Mouse (Mus musculus): ENCODE measurements around the gene Faim2. TPM values are rescaled to one million over a fixed set of nuclear protein-coding genes. Genes with fewer than 3 reads are reported as not detected.

Faim2 gene
- 2.5 and 2.8 TPM in 2 replicates for polyA plus RNA-seq (2012; rRNA removed; ENCODE audit: low replicate concordance)

DNA sequence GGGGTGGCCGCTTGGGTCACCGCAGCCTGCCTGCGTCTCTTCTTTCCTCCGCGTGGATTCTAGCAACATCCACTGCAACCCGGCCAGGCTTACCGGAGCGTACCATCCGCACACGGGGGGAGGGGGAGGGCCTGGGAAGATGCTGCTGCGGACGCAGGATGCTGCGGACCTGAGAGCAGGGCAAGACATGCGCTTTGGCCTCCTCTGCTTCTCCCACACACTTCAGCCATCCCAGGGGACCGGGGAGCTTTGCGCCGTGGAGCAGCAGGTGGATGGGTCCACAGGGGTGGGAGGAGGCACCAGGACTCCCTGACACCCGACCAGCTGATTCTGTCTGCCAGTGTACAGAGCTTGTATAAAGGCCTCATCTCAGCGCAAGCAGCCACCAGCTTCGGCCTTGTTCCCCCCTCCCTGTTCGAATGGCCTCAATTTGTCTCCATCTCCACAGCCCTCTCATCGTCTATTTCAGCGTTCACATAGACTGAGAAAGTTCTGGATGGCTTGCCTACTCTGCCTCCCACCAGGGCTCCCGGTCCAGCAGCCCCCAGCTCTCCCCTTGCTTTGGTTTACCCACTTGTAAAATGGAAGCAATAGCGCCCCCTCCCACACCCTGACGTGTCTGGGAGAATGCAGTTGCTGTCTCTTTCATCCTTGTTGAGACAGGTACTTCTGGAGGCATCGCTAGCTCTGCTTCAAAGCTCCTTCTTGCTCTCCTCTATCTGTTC lies at the start of gene Faim2:
Faim2 (minus strand) TSS at position 537 of the 725 bp plus-strand sequence.

DNA sequence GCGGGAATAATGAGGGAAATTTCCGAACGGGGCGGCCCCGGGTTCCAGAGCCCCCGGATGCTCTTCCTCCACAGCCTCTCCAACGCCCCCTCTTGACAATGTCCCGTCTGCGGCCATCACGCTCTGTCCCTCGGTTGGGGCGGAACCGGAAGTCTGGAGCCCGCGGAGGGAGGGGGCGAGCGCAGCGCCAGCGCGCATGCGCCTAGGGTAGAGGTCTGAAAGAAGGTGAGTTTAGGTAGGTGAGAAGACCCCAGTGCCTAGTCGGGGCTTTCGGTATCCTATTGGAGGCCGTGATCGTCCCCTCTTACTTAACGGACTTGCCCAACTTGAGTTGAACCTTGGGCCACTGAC lies 53.4 kb downstream of the Faim2 start, which contains the start of gene Bcdin3d:
Bcdin3d (minus strand) TSS at position 155 of the 351 bp plus-strand sequence.

DNA sequence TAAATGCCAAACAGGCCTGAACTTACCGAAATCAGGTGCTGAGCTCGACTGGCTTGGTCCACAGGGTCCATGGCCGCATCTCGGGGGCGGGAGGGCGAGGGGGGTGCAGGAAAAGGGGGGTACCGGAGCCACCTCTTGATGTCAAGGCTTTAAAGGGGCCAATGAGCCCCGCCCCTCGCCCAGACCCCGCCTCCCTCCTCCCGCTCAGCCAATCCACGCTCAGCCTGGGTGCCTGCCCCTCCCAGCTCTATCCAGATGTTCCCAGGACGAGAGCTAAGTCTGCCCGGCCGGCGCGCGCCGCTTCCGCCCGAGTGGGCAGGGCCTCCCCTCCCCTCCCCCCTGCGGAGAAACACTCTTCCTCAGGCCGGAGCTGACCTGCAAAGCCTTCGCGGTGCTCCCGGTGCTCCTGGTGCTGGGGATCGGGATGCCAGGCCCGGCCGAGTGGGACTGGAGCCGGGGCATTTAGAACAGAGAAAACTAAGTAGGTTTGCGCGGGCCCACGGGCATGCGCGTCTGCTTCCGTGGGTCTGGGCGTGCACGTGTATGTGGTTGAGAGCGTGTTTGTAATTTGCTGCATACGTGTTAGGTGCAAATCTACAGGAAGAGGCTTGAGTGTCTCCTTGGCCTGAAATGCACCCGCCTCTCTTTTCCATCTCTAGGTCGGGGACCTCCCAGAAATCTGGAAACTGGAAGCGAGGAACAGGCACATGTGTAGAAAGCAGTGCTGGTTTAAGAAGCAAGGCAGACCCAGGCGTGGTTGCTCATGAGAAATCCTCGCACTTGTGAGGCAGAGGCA lies 70.2 kb downstream of the Faim2 start, which contains the start of gene Nckap5l:
Nckap5l (minus strand) TSS at position 143 of the 796 bp plus-strand sequence.

Other genes starting within 250 kb of the Faim2 start
- 73.1 and 85.5 TPM in 2 replicates for gene Prpf40b, start 233.1 kb downstream of the Faim2 start, polyA plus RNA-seq (2012; rRNA removed; ENCODE audit: low replicate concordance)
- gene Fam186b, start 232.3 kb downstream of the Faim2 start, polyA plus RNA-seq (2012; rRNA removed; ENCODE audit: low replicate concordance): 0.07 TPM in 1 of 2 replicates, not detected in the other
- 26.5 and 31.2 TPM in 2 replicates for gene Fmnl3, start 157.7 kb downstream of the Faim2 start, polyA plus RNA-seq (2012; rRNA removed; ENCODE audit: low replicate concordance)
- 937 and 960 TPM in 2 replicates for gene Tmbim6, start 135.3 kb downstream of the Faim2 start, polyA plus RNA-seq (2012; rRNA removed; ENCODE audit: low replicate concordance)
- 10.7 and 21.6 TPM in 2 replicates for gene Nckap5l, start 70.4 kb downstream of the Faim2 start, polyA plus RNA-seq (2012; rRNA removed; ENCODE audit: low replicate concordance)
- 5.2 and 6.9 TPM in 2 replicates for gene Bcdin3d, start 53.4 kb downstream of the Faim2 start, polyA plus RNA-seq (2012; rRNA removed; ENCODE audit: low replicate concordance)
- gene Aqp2, start 50.9 kb upstream of the Faim2 start, polyA plus RNA-seq (2012; rRNA removed; ENCODE audit: low replicate concordance): 1.2 and 2.0 TPM in 2 replicates
- 247 and 333 TPM in 2 replicates for gene Aqp5, start 62.6 kb upstream of the Faim2 start, polyA plus RNA-seq (2012; rRNA removed; ENCODE audit: low replicate concordance)
- gene Aqp6, start 73.2 kb upstream of the Faim2 start, polyA plus RNA-seq (2012; rRNA removed; ENCODE audit: low replicate concordance): not detected in 2 replicates
- 6.6 and 7.8 TPM in 2 replicates for gene Racgap1, start 123.5 kb upstream of the Faim2 start, polyA plus RNA-seq (2012; rRNA removed; ENCODE audit: low replicate concordance)
- 0.79 and 1.3 TPM in 2 replicates for gene Asic1, start 142.2 kb upstream of the Faim2 start, polyA plus RNA-seq (2012; rRNA removed; ENCODE audit: low replicate concordance)
- gene Smarcd1, start 174.0 kb upstream of the Faim2 start, polyA plus RNA-seq (2012; rRNA removed; ENCODE audit: low replicate concordance): 39.3 and 39.6 TPM in 2 replicates
- gene Gm17349, start 177.3 kb upstream of the Faim2 start, polyA plus RNA-seq (2012; rRNA removed; ENCODE audit: low replicate concordance): 2.9 TPM in 1 of 2 replicates, not detected in the other
- 871 and 1,032 TPM in 2 replicates for gene Gpd1, start 189.3 kb upstream of the Faim2 start, polyA plus RNA-seq (2012; rRNA removed; ENCODE audit: low replicate concordance)
- 214 and 295 TPM in 2 replicates for gene Cox14, start 197.5 kb upstream of the Faim2 start, polyA plus RNA-seq (2012; rRNA removed; ENCODE audit: low replicate concordance)
- gene Cers5, start 244.7 kb upstream of the Faim2 start, polyA plus RNA-seq (2012; rRNA removed; ENCODE audit: low replicate concordance): 35.9 and 58.1 TPM in 2 replicates